Mouse (Mus musculus): ENCODE measurements around the gene Trpm1. TPM values are rescaled to one million over a fixed set of nuclear protein-coding genes. Genes with fewer than 3 reads are reported as not detected.

The Trpm1 gene
- polyA plus RNA-seq, 1 experiment = not detected

GRCm38 (mm10) chr7:64155687-64156086, 2.1 kb downstream of the Trpm1 start:
- no peaks in the 10 kb centered on the region for H3K4me1 ChIP-seq (ENCODE audit: control insufficient read depth, insufficient read depth, low read length)
- TF ChIP-seq POLR2A (IDR thresholded peaks at IDR 0.05; ENCODE audit: borderline replicate concordance, low read depth, low read length) (no peak), CTCF (IDR thresholded peaks at IDR 0.05; ENCODE audit: low read depth, low read length) (peak; percentile 47; the same call in 1 of the 2 replicates)

GRCm38 (mm10) chr7:64156271-64156911, 2.8 kb downstream of the Trpm1 start:
- H3K4me3 ChIP-seq (ENCODE audit: insufficient read depth, low read length) = no peak overlapping the region

More at GRCm38 (mm10) chr7:64155687-64156086, 2.1 kb downstream of the Trpm1 start:
- H3K4me3 ChIP-seq (ENCODE audit: insufficient read depth, low read length) = no peak overlapping the region
- no peak overlapping the region for H3K27ac ChIP-seq (ENCODE audit: insufficient read depth, low read depth, low read length)

DNA sequence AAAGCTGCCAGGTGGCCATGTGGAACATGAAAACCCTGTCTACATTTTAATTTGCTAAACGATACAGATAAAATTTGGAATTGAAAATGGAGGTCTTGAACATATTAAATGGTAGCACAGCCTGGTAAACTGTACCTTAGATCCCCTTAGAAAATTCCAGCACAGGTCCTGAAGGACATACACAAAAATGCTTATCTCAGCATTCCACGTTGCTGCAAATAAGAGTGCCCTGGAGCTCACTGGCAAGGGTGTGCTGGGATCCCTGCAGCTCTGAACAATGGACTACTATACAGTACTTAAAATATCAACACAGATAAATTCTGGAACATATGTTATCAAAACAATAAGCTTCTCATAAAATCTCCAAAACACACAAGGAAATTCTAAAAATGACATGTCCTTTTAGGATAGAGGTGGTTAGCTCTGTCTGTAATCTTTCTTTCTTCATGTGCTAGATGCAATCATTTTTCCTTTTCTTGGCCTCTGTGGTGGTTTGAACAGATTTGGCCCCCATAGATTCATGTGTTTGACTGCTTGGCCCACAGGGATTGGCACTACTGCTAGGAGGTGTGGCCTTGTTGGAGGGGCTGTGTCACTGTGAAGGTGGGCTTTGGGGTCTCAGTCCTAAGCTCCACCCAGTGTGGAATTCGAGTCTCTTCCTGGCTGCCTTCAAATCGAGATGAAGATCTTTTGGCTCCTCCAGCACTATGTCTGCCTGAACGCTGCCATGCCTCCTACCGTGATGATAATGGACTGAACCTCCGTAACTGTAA, 3.5 kb downstream of the Trpm1 start:
- no peaks in the 10 kb centered on the region for H3K4me1 ChIP-seq (ENCODE audit: control insufficient read depth, insufficient read depth, low read length)
- TF ChIP-seq CTCF (IDR thresholded peaks at IDR 0.05; ENCODE audit: low read depth, low read length) = no peak
- TF ChIP-seq POLR2A (IDR thresholded peaks at IDR 0.05; ENCODE audit: borderline replicate concordance, low read depth, low read length) = no peak
- no peak overlapping the region for H3K4me3 ChIP-seq (ENCODE audit: insufficient read depth, low read length)
- no peak overlapping the region for H3K27ac ChIP-seq (ENCODE audit: insufficient read depth, low read depth, low read length)

More at GRCm38 (mm10) chr7:64156271-64156911, 2.8 kb downstream of the Trpm1 start:
- H3K27ac ChIP-seq (ENCODE audit: insufficient read depth, low read depth, low read length) = no peak overlapping the region
- TF ChIP-seq CTCF (IDR thresholded peaks at IDR 0.05; ENCODE audit: low read depth, low read length) (no peak), POLR2A (IDR thresholded peaks at IDR 0.05; ENCODE audit: borderline replicate concordance, low read depth, low read length) (no peak)
- no peaks in the 10 kb centered on the region for H3K4me1 ChIP-seq (ENCODE audit: control insufficient read depth, insufficient read depth, low read length)

GRCm38 (mm10) chr7:64158281-64159055, 4.8 kb downstream of the Trpm1 start:
- H3K4me3 ChIP-seq (ENCODE audit: insufficient read depth, low read length) = no peak overlapping the region
- no peaks in the 10 kb centered on the region for H3K4me1 ChIP-seq (ENCODE audit: control insufficient read depth, insufficient read depth, low read length)
- no peak for TF ChIP-seq CTCF (IDR thresholded peaks at IDR 0.05; ENCODE audit: low read depth, low read length)
- TF ChIP-seq POLR2A (IDR thresholded peaks at IDR 0.05; ENCODE audit: borderline replicate concordance, low read depth, low read length) = no peak
- H3K27ac ChIP-seq (ENCODE audit: insufficient read depth, low read depth, low read length) = no peak overlapping the region

DNA sequence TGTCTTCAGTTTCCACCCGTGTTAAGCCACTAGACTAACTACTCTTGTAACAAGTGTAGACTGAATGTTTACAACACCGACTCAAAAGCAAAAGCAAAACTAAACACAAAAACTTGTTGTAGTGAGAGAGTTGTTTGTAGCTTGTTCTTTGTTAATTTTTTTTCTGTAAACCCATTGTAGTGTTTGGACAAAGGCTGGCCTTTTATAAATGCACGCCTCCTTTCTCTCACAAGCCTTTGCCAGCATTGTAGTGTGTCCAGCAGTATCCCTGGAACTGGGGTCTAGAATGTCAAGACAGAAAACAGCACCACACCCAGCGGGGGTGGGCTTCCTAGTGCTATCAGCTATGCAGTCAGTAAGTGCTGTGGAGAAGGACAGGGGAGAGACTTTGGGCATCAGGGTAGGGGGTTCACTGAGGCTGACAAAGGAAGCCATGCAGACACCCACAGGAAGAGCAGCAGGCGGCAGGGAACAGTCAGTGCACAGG, 5.5 kb downstream of the Trpm1 start:
- Histone ChIP-seq H3K4me3 (ENCODE audit: insufficient read depth, low read length) (no peak overlapping the region), H3K4me1 (ENCODE audit: control insufficient read depth, insufficient read depth, low read length) (no peaks in the 10 kb centered on the region), H3K27ac (ENCODE audit: insufficient read depth, low read depth, low read length) (no peak overlapping the region)
- TF ChIP-seq POLR2A (IDR thresholded peaks at IDR 0.05; ENCODE audit: borderline replicate concordance, low read depth, low read length) = no peak
- TF ChIP-seq CTCF (IDR thresholded peaks at IDR 0.05; ENCODE audit: low read depth, low read length) = no peak

GRCm38 (mm10) chr7:64159612-64160591, 6.3 kb downstream of the Trpm1 start:
- Histone ChIP-seq H3K4me1 (ENCODE audit: control insufficient read depth, insufficient read depth, low read length) (no peaks in the 10 kb centered on the region), H3K27ac (ENCODE audit: insufficient read depth, low read depth, low read length) (no peak overlapping the region), H3K4me3 (ENCODE audit: insufficient read depth, low read length) (no peak overlapping the region)
- TF ChIP-seq CTCF (IDR thresholded peaks at IDR 0.05; ENCODE audit: low read depth, low read length) (no peak), POLR2A (IDR thresholded peaks at IDR 0.05; ENCODE audit: borderline replicate concordance, low read depth, low read length) (no peak)

DNA sequence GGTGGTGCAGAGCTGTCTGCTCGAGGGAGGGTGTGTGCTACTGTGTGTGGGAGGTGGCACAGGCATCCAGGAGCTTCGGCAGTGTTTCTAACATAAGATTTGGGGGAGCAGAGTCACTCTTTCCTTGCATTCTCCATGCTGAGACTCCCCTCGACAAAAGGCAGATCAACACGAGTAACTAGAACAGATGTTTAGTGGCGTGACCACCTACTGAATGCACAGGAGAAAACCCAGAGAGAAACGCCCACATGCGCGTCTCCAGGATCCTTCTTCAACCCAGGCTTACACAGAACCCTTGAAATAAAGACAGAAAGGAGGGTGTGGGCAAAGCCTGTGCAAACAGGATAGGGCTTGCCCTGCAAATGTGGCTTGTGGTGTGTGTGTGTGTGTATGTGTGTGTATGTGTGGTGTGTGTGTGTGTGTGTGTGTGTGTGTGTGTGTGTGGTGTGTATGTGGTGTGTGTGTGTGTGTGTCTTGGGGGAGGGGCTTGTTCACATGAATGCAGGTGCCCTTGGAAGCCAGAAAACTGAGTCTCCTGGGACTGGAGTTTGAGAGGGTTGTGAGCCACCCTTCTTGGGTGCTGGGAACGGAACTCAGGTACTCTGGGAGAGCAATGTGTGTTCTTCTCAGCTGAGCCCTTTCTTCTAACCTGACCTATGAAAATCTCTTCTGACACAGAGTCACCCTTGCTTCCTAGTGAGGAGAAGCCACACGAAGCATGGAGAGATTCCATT, 7.3 kb downstream of the Trpm1 start:
- no peaks in the 10 kb centered on the region for H3K4me1 ChIP-seq (ENCODE audit: control insufficient read depth, insufficient read depth, low read length)
- H3K4me3 ChIP-seq (ENCODE audit: insufficient read depth, low read length) = no peak overlapping the region
- TF ChIP-seq CTCF (IDR thresholded peaks at IDR 0.05; ENCODE audit: low read depth, low read length) (no peak), POLR2A (IDR thresholded peaks at IDR 0.05; ENCODE audit: borderline replicate concordance, low read depth, low read length) (no peak)
- H3K27ac ChIP-seq (ENCODE audit: insufficient read depth, low read depth, low read length) = no peak overlapping the region

- H3K4me1 ChIP-seq (ENCODE audit: control insufficient read depth, insufficient read depth, low read length) = peaks cover 2% of the 10 kb centered on the region; the same call in 1 of the 2 replicates
- no peak overlapping the region for H3K4me3 ChIP-seq (ENCODE audit: insufficient read depth, low read length)
- TF ChIP-seq CTCF (IDR thresholded peaks at IDR 0.05; ENCODE audit: low read depth, low read length) (no peak), POLR2A (IDR thresholded peaks at IDR 0.05; ENCODE audit: borderline replicate concordance, low read depth, low read length) (no peak)
- H3K27ac ChIP-seq (ENCODE audit: insufficient read depth, low read depth, low read length) = no peak overlapping the region
Measured at GRCm38 (mm10) chr7:64161990-64162389, 8.4 kb downstream of the Trpm1 start.

All from bone marrow macrophage, adult 2 months (primary cell).